Mouse (Mus musculus) MEL (cell line): ENCODE data around the gene Sez6l2.

Experiments
- CHD1 ChIP-seq: IDR thresholded peaks from 2 replicates; pipeline ENCODE4 v1.6.1; 2012; ENCODE audit warnings: low read depth, mild to moderate bottlenecking, inconsistent platforms, low read length, improper control_type of control experiment
- CTCF ChIP-seq, 3 experiments: IDR thresholded peaks in 2 of 3; conservative IDR thresholded peaks in 1 of 3; 2 replicates each; pipeline ENCODE4 v1.5.1; 2011 to 2012; ENCODE audit warnings: low read length in 3 of 3, low read depth in 2 of 3, mild to moderate bottlenecking in 2 of 3, improper control_type of control experiment in 1 of 3, inconsistent platforms in 1 of 3, mixed read lengths in 1 of 3, moderate library complexity in 1 of 3; ENCODE audit not compliant: control insufficient read depth in 1 of 3, insufficient read depth in 1 of 3, poor library complexity in 1 of 3, severe bottlenecking in 1 of 3
- HCFC1 ChIP-seq: IDR thresholded peaks from 2 replicates; pipeline ENCODE4 v1.6.1; 2012; ENCODE audit warnings: low read depth, mild to moderate bottlenecking, inconsistent platforms, low read length, improper control_type of control experiment, moderate library complexity
- MXI1 ChIP-seq: IDR thresholded peaks from 2 replicates; pipeline ENCODE4 v1.6.1; 2011; ENCODE audit warnings: mild to moderate bottlenecking, low read depth, low read length, improper control_type of control experiment
- POLR2A ChIP-seq, 2 experiments: IDR thresholded peaks; 2 replicates each; pipeline ENCODE4 v1.6.1; 2011 to 2012; ENCODE audit warnings: low read length in 2 of 2, mild to moderate bottlenecking in 2 of 2, control low read depth in 1 of 2, improper control_type of control experiment in 1 of 2, low read depth in 1 of 2, moderate library complexity in 1 of 2; ENCODE audit not compliant: control insufficient read depth in 1 of 2, insufficient read depth in 1 of 2, poor library complexity in 1 of 2
- RAD21 ChIP-seq: IDR thresholded peaks from 2 replicates; pipeline ENCODE4 v1.6.1; 2011; ENCODE audit warnings: mild to moderate bottlenecking, low read depth, low read length, improper control_type of control experiment
- ZMIZ1 ChIP-seq: IDR thresholded peaks from 2 replicates; pipeline ENCODE4 v1.6.1; 2012; ENCODE audit warnings: low read depth, mild to moderate bottlenecking, inconsistent platforms, low read length, improper control_type of control experiment, moderate library complexity

GRCm38 (mm10) chr7:127016486-127016938, 66.1 kb downstream of the Sez6l2 start:
- TF ChIP-seq ZMIZ1 (peak; percentile 74; the same call in 1 of the 2 replicates), HCFC1 (no peak), CHD1 (peak; percentile 90; the same call in 1 of the 2 replicates), MXI1 (peak; percentile 55), CTCF (IDR thresholded peaks at IDR 0.05 in 2 of 3, conservative IDR thresholded peaks at IDR 0.05 in 1 of 3; ENCODE audit: control insufficient read depth in 1 of 3, insufficient read depth in 1 of 3, low read depth in 2 of 3, low read length in 3 of 3, poor library complexity in 1 of 3, severe bottlenecking in 1 of 3) (no peak), RAD21 (no peak), POLR2A (IDR thresholded peaks at IDR 0.05; ENCODE audit: control insufficient read depth in 1 of 2, insufficient read depth in 1 of 2, low read depth in 1 of 2, low read length in 2 of 2, poor library complexity in 1 of 2) (peak in 1 of 2 experiments; percentile 16; a peak in 1 of 4 replicates)
